Mouse (Mus musculus) limb, embryonic 13.5 days (tissue): ENCODE measurements around the gene Stard7. TPM values are rescaled to one million over a fixed set of nuclear protein-coding genes. Genes with fewer than 3 reads are reported as not detected.

ENCODE experiments used
- ATAC-seq: fragments of 200-750 bp; cut with Nextera tagmentation; 2 replicates; pipeline ENCODE4 v1.8.0; 2017; ENCODE audit warnings: low read depth, moderate number of reproducible peaks, moderate TSS enrichment; ENCODE audit not compliant: low FRiP score
- H3K27ac ChIP-seq: fragments of 300-500 bp; sonication (generic); 2 replicates; pipeline ENCODE4 v1.5.1; 2015; ENCODE audit warnings: inconsistent platforms, mild to moderate bottlenecking, moderate library complexity
- H3K27me3 ChIP-seq: fragments of 300-500 bp; sonication (generic); 2 replicates; pipeline ENCODE4 v1.6.1; 2015; ENCODE audit warnings: mild to moderate bottlenecking, inconsistent platforms
- H3K36me3 ChIP-seq: fragments of 300-500 bp; sonication (generic); 2 replicates; pipeline ENCODE4 v1.6.1; 2015; ENCODE audit warnings: inconsistent platforms, mild to moderate bottlenecking, moderate library complexity
- H3K4me1 ChIP-seq: fragments of 300-500 bp; sonication (generic); 2 replicates; pipeline ENCODE4 v1.6.1; 2015; ENCODE audit warnings: inconsistent platforms
- H3K4me2 ChIP-seq: fragments of 300-500 bp; sonication (generic); replicated peaks from 2 replicates; pipeline ENCODE4 v1.6.1; 2015; ENCODE audit warnings: inconsistent platforms, mild to moderate bottlenecking, moderate library complexity
- H3K4me3 ChIP-seq: fragments of 300-500 bp; sonication (generic); 2 replicates; pipeline ENCODE4 v1.5.1; 2015; ENCODE audit warnings: moderate library complexity, mild to moderate bottlenecking, inconsistent platforms
- H3K9ac ChIP-seq: fragments of 300-500 bp; sonication (generic); 2 replicates; pipeline ENCODE4 v1.6.1; 2015; ENCODE audit warnings: mild to moderate bottlenecking, inconsistent platforms
- H3K9me3 ChIP-seq: fragments of 300-500 bp; sonication (generic); 2 replicates; pipeline ENCODE4 v1.6.1; 2016; ENCODE audit warnings: inconsistent platforms
- WGBS: fragments of 180-500 bp; shearing (Covaris S2); methylation state at CpG from one replicate; pipeline ENCODE4 v1.1.7; 2015; 5-methylcytosine and 5-hydroxymethylcytosine counted together
- polyA plus RNA-seq: library from polyadenylated mRNA; unstranded; fragments of >200 nt; fragmentation: Nextera tagmentation; extraction: Ambion mirVana; gene quantifications from 2 replicates; pipeline ENCODE4 v1.2.1, GENCODE M21; 2015

Gene Stard7
- polyA plus RNA-seq, 1 experiment from 2014 or later: 63.8 TPM

GRCm38 (mm10) chr2:127347147-127347985, 77.3 kb downstream of the Stard7 start:
- no peaks in the 10 kb centered on the region for H3K36me3 ChIP-seq
- no peak overlapping the region for H3K4me2 ChIP-seq
- no peak overlapping the region for H3K27ac ChIP-seq
- no peak overlapping the region for H3K9ac ChIP-seq
- 81% methylated on average over 13 of the region's 13 CpGs for WGBS
- H3K4me1 ChIP-seq: no peaks in the 10 kb centered on the region
- no peaks in the 10 kb centered on the region for H3K27me3 ChIP-seq
- no peak overlapping the region for H3K4me3 ChIP-seq
- ATAC-seq: no peak
- no peaks in the 10 kb centered on the region for H3K9me3 ChIP-seq

Other genes starting within 250 kb of the Stard7 start
- 44.3 and 45.6 TPM in 2 replicates for gene Blvra, start 199.6 kb upstream of the Stard7 start, polyA plus RNA-seq
- gene Ncaph, start 136.3 kb upstream of the Stard7 start, polyA plus RNA-seq: 81.7 and 83.1 TPM in 2 replicates
- gene Itpripl1, start 126.8 kb upstream of the Stard7 start, polyA plus RNA-seq: 27.6 and 30.1 TPM in 2 replicates
- 2.3 and 2.4 TPM in 2 replicates for gene 1810024B03Rik, start 61.9 kb upstream of the Stard7 start, polyA plus RNA-seq
- gene Snrnp200, start 61.8 kb upstream of the Stard7 start, polyA plus RNA-seq: 66.9 and 70.0 TPM in 2 replicates
- gene Ciao1, start 22.4 kb upstream of the Stard7 start, polyA plus RNA-seq: 65.6 and 67.2 TPM in 2 replicates
- 30.8 and 32.2 TPM in 2 replicates for gene Tmem127, start 22.3 kb upstream of the Stard7 start, polyA plus RNA-seq
- 4.4 and 4.6 TPM in 2 replicates for gene Dusp2, start 65.9 kb downstream of the Stard7 start, polyA plus RNA-seq
- gene Astl, start 68.4 kb downstream of the Stard7 start, polyA plus RNA-seq: 0.06 and 0.14 TPM in 2 replicates
- gene Adra2b, start 93.0 kb downstream of the Stard7 start, polyA plus RNA-seq: 0.45 and 0.56 TPM in 2 replicates
- 0.14 and 0.32 TPM in 2 replicates for gene Gpat2, start 155.0 kb downstream of the Stard7 start, polyA plus RNA-seq
- 22.8 and 24.9 TPM in 2 replicates for gene Fahd2a, start 174.3 kb downstream of the Stard7 start, polyA plus RNA-seq